Mouse (Mus musculus): ENCODE measurements around the gene Eif4ebp2.

DNA sequence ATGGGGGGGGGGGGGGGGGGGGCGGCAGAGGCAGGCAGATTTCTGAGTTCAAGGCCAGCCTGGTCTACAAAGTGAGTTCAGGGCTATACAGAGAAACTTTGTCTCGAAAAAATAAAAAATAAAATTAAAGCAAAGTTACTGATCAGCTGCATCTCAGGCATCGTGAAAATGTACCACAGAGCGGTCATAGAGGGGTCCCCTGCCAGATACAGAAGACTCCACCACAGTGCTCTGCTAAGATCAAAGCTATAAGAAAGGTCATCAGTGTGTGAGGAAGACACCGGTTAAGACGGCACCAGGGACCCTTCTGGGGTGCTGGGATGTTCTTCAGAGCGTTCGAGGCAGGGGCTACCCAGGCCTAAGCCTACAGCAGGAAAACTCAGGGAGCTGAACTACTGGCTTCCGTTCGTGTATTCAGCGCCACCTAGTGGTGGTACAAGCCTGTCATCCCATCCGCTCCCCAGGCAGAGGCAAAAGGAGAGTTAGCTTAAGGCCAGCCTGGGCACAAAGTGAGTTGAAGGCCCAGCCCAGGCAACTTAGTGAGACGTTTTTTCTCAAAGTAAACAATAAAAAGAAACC, 53.2 kb downstream of the Eif4ebp2 start:
- no peak for TF ChIP-seq POLR2A (IDR thresholded peaks at IDR 0.05; ENCODE audit: insufficient read depth, low read depth, low read length)
- TF ChIP-seq CTCF (IDR thresholded peaks at IDR 0.05): peak; percentile 95
- peak; percentile 96 for TF ChIP-seq EP300 (IDR thresholded peaks at IDR 0.05; ENCODE audit: insufficient read depth, low read depth, low read length)
